16 mouse cellular contexts compared by ENCODE assay signal in genomic region chr11:47804101-47804715, GRCm38 (mm10).
A peak's percentile ranks its signal among the peaks of the same experiment; 100 is the strongest.
DNase-seq lines count a peak whose midpoint lies in the region; ATAC-seq lines count a peak whose summit lies in the region.
"Had no signal": no experiment of that assay in that cellular context is flagged by ENCODE, and none has a peak within 500 bp of the region (broad histone marks: within the 10 kb centered on the region; RNA-seq: fewer than 3 reads in every experiment).

No protein-coding gene starts in this region.

- peak; percentile 16 to 37 for DNase-seq in left cerebral cortex, postnatal 14 days (ENCODE audit: low spot score in 2 of 2)
- DNase-seq in left cerebral cortex, adult 11 months (ENCODE audit: low spot score), result no peak
- DNase-seq in layer of hippocampus, adult 18-20 months (ENCODE audit: low spot score in 2 of 2), result peak; percentile 15 to 58
- peak; percentile 13 for DNase-seq in right cerebral cortex, postnatal 14 days
- no peak for DNase-seq in urinary bladder, postnatal 14 days (ENCODE audit: low spot score)
- DNase-seq: gastrocnemius, postnatal 10 days; heart, postnatal 36 days; thymus, adult 2 months had no signal

- WGBS in forebrain, embryonic 15.5 days, result 89% methylated on average over 6 of the region's 6 CpGs
- 95% methylated on average over 6 of the region's 6 CpGs for WGBS in forebrain, embryonic 12.5 days

- intact Hi-C loops in left cerebral cortex, postnatal 14 days (cut with DNase I), result no loop called here

- no peaks in the 10 kb centered on the region for H3K4me1 ChIP-seq in forebrain, embryonic 15.5 days
- H3K4me1 ChIP-seq in forebrain, embryonic 12.5 days, result no peaks in the 10 kb centered on the region
- H3K4me1 ChIP-seq: kidney, embryonic 15.5 days had no signal

- peak; percentile 81 for ATAC-seq in forebrain, embryonic 15.5 days (replicated peaks)
- no peak for ATAC-seq in forebrain, embryonic 12.5 days (ENCODE audit: low FRiP score)
- ATAC-seq in inflammation-experienced regulatory T-cells, adult 6 months, result no peak

- no peak overlapping the region for H3K4me3 ChIP-seq in forebrain, embryonic 15.5 days
- no peak overlapping the region for H3K4me3 ChIP-seq in forebrain, embryonic 12.5 days (replicated peaks)
- H3K4me3 ChIP-seq: kidney, embryonic 15.5 days; left cerebral cortex, adult 2 months; myocyte had no signal

- H3K9ac ChIP-seq in forebrain, embryonic 15.5 days (replicated peaks), result no peak overlapping the region
- H3K9ac ChIP-seq in forebrain, embryonic 12.5 days, result no peak overlapping the region
- H3K9ac ChIP-seq: kidney, embryonic 15.5 days had no signal

- H3K4me2 ChIP-seq in forebrain, embryonic 15.5 days (replicated peaks), result no peak overlapping the region
- no peak overlapping the region for H3K4me2 ChIP-seq in forebrain, embryonic 12.5 days
- H3K4me2 ChIP-seq: heart, embryonic 11.5 days; kidney, embryonic 15.5 days; midbrain, embryonic 11.5 days had no signal

- no peaks in the 10 kb centered on the region for H3K9me3 ChIP-seq in forebrain, embryonic 15.5 days
- no peaks in the 10 kb centered on the region for H3K9me3 ChIP-seq in forebrain, embryonic 12.5 days
- H3K9me3 ChIP-seq: kidney, embryonic 15.5 days had no signal

- H3K36me3 ChIP-seq in forebrain, embryonic 15.5 days, result no peaks in the 10 kb centered on the region
- no peaks in the 10 kb centered on the region for H3K36me3 ChIP-seq in forebrain, embryonic 12.5 days (replicated peaks)
- H3K36me3 ChIP-seq: kidney, embryonic 15.5 days had no signal

- H3K27me3 ChIP-seq in forebrain, embryonic 15.5 days, result no peaks in the 10 kb centered on the region
- H3K27me3 ChIP-seq in forebrain, embryonic 12.5 days, result no peaks in the 10 kb centered on the region
- H3K27me3 ChIP-seq: kidney, embryonic 15.5 days had no signal

- H3K27ac ChIP-seq in forebrain, embryonic 15.5 days (replicated peaks), result no peak overlapping the region
- no peak overlapping the region for H3K27ac ChIP-seq in forebrain, embryonic 12.5 days
- H3K27ac ChIP-seq: kidney, embryonic 15.5 days; left cerebral cortex, adult 2 months had no signal

Comparison
In these comparisons a context has a peak if more than half of its experiments do, and no peak if none do; other contexts are left out.
1. DNase-seq: peak in left cerebral cortex, postnatal 14 days (2 of 2), layer of hippocampus, adult 18-20 months (2 of 2) and right cerebral cortex, postnatal 14 days (single experiment); none in left cerebral cortex, adult 11 months (single experiment) and urinary bladder, postnatal 14 days (single experiment).